36 mouse cellular contexts compared by ENCODE assay signal in the genomic region with DNA sequence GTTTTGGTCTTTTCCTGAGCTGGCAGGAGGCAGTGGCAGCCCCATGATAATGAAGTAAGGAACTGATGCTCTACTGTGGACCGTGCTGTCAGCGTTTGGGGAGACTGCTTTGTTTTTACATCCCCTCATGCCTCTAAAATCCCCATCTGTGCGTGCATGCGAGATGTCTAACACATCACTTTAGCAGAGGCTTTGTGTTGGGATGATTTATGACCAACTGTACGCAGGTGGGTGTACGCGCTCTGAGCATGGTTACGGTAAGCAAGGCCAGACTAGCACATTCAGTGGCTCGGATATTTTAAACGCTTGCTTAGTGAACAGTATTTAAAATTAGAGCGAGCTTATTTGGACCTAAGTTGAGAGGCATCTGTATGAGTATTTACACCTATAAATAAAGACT. TPM values are rescaled to one million over a fixed set of nuclear protein-coding genes. Genes with fewer than 3 reads are reported as not detected.
DNase-seq lines count a peak whose midpoint lies in the region.
"Had no signal": no experiment of that assay in that cellular context is flagged by ENCODE, and none has a peak within 500 bp of the region (broad histone marks: within the 10 kb centered on the region; RNA-seq: fewer than 3 reads in every experiment).

No protein-coding gene starts in this region.

- peak; percentile 9 for DNase-seq in layer of hippocampus, adult 9-11 months
- no peak for DNase-seq in layer of hippocampus, postnatal 25 days (ENCODE audit: extremely low spot score in 1 of 2, low spot score in 1 of 2)
- peak; percentile 59 for DNase-seq in brain, adult 2 months (ENCODE audit: low read depth, low spot score)
- peak; percentile 16 to 34 for DNase-seq in frontal cortex, adult 2 months (ENCODE audit: extremely low spot score in 1 of 2, low spot score in 1 of 2)
- DNase-seq in right cerebral cortex, postnatal 10 days (ENCODE audit: low spot score in 2 of 2) = peak; percentile 28 to 64
- DNase-seq in urinary bladder, postnatal 4 days (ENCODE audit: low spot score in 2 of 2) = no peak
- no peak for DNase-seq in urinary bladder, postnatal 25 days (ENCODE audit: low spot score)
- DNase-seq: adrenal gland, postnatal 14 days; cerebellum, adult 18-20 months; cerebellum, postnatal 14 days; gastrocnemius, postnatal 25 days; heart, adult 11 months; heart, postnatal 36 days; kidney, adult 9 months; kidney, postnatal 10 days; liver; lung, embryonic 14.5 days; lung, postnatal 14 days; thymus, adult 2 months; thymus, postnatal 36 days had no signal

RNA-seq across cellular contexts. Expression of a gene that starts 8.6 kb away (rescaled TPM):
- not detected for total RNA-seq in layer of hippocampus, postnatal 25 days (2021)
- polyA plus RNA-seq in frontal cortex, adult 2 months (2012; rRNA removed) = 0.08 and 0.13 TPM in 2 replicates
- total RNA-seq: gastrocnemius, adult 18-20 months; left cerebral cortex, adult 2 months; MEL had no signal
- polyA plus RNA-seq: cortical plate, adult 2 months; embryonic facial prominence, embryonic 10.5 days; forebrain, embryonic 13.5 days; heart, embryonic 10.5 days; hindbrain, embryonic 12.5 days; limb, embryonic 11.5 days; liver, embryonic 15.5 days; lung, embryonic 14.5 days; midbrain, embryonic 10.5 days; Patski; stomach, postnatal 0 days had no signal

RNA-seq across cellular contexts. Expression of a gene that starts 21.6 kb away (rescaled TPM):
- under 1 TPM; 0.75 to 0.79 TPM for total RNA-seq in layer of hippocampus, postnatal 25 days (2021)
- 2.1 and 2.8 TPM in 2 replicates for polyA plus RNA-seq in frontal cortex, adult 2 months (2012; rRNA removed)
- polyA plus RNA-seq: forebrain, embryonic 13.5 days; Patski had no signal

RNA-seq across cellular contexts. Expression of a gene that starts 36.4 kb away (rescaled TPM):
- total RNA-seq in layer of hippocampus, postnatal 25 days (2021) = not detected
- 0.06 TPM in 1 of 2 replicates, not detected in the other for polyA plus RNA-seq in frontal cortex, adult 2 months (2012; rRNA removed)
- total RNA-seq: gastrocnemius, adult 18-20 months; gastrocnemius, postnatal 25 days; left cerebral cortex, adult 2 months; MEL had no signal
- polyA plus RNA-seq: cortical plate, adult 2 months; embryonic facial prominence, embryonic 10.5 days; embryonic facial prominence, embryonic 15.5 days; forebrain, embryonic 13.5 days; heart, embryonic 10.5 days; hindbrain, embryonic 12.5 days; limb, embryonic 11.5 days; lung, embryonic 14.5 days; midbrain, embryonic 10.5 days; midbrain, embryonic 15.5 days; neural tube, embryonic 15.5 days; Patski had no signal

RNA-seq across cellular contexts. Expression of a gene that starts 37.0 kb away (rescaled TPM):
- total RNA-seq in layer of hippocampus, postnatal 25 days (2021) = 1 to 10 TPM; 4.3 to 5.3 TPM
- polyA plus RNA-seq in frontal cortex, adult 2 months (2012; rRNA removed) = 2.0 and 2.1 TPM in 2 replicates
- total RNA-seq: MEL had no signal

RNA-seq across cellular contexts. Expression of a gene that starts 37.8 kb away (rescaled TPM):
- total RNA-seq in layer of hippocampus, postnatal 25 days (2021) = not detected
- 0.13 TPM in 1 of 2 replicates, not detected in the other for polyA plus RNA-seq in frontal cortex, adult 2 months (2012; rRNA removed)
- total RNA-seq: gastrocnemius, adult 18-20 months; heart, postnatal 36 days; left cerebral cortex, adult 2 months had no signal
- polyA plus RNA-seq: cortical plate, adult 2 months; embryonic facial prominence, embryonic 10.5 days; forebrain, embryonic 13.5 days; heart, embryonic 10.5 days; hindbrain, embryonic 12.5 days; midbrain, embryonic 10.5 days; midbrain, embryonic 15.5 days; neural tube, embryonic 15.5 days; Patski had no signal

Comparison
In these comparisons a context has a peak if more than half of its experiments do, and no peak if none do; other contexts are left out.
1. DNase-seq: peak in layer of hippocampus, adult 9-11 months (single experiment), brain, adult 2 months (single experiment), frontal cortex, adult 2 months (2 of 2) and right cerebral cortex, postnatal 10 days (2 of 2); none in layer of hippocampus, postnatal 25 days (0 of 2), urinary bladder, postnatal 4 days (0 of 2) and urinary bladder, postnatal 25 days (single experiment).